Mouse (Mus musculus) right cerebral cortex, postnatal 14 days (tissue): ENCODE measurements around the gene Slc2a10.

Experiments used
- DNase-seq: peaks from one replicate; pipeline ENCODE4 v3.0.0; 2022

Gene Slc2a10

DNA sequence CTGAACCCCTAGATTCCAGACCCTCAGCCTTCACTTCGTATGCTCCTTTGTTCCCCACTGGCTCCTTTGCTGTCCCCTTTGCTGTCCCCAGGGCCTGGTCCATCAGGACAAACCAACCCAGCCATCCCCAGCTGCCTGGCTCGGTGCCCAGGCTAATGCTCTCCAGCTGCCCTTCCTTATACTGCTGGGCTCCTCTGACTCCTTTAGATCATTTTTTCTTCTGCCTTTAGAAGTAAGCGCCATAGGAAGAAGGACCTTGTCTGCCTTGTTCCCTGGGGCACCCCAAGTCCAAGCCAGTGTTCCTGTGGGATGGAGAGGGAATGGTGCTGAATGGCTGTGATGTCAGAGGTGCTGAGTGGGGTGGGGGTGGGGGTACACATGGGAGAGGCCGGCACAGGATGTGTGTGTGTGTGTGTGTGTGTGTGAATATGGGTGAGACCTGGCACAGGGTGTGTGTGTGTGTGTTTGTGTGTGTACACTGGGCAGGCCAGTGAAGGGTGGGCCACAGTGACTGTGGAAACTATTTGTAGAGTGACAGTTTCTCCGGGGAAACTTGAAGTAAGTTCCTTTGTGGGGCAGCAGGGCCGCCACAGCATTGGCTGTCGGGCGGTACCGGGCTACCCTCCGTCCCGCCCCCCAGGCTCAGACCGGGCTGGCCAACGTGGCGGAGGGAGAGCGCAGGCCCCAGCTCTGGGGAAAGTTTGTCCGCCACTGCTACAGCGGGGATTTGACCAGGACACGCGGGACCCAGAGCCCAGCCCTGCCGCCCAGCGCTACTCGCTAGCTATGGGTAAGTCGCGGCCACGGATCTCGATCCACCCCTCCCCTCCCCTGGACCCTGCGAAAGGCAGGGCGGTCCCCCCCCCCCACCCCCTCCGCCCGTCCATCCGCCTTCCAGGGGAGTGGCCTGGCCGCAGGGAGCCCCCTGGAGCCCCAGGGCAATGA is at the start of gene Slc2a10:
Slc2a10 (plus strand) TSS at position 529 of the 945 bp plus-strand sequence.
- DNase-seq, result peak; percentile 41

DNA sequence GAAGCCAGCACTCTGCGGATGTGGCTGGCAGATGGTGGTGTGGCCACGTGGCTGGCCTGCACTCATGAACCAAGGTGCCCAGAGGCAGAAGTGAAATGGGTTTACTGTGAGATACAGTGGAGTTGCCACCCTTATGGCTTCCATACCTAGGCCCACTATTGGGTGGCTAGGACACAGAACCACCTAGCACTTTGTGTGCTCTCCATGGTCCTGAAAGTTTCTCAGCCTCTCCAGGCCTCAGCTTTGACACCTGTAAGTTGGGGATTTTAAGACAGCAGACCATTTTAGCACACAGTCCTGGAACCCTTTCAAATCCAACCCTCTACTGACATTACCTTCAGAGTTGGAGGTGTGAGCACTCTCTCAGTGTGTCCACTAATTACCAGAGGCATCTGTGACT is 46.9 kb upstream of the Slc2a10 start:
- DNase-seq, result no peak

DNA sequence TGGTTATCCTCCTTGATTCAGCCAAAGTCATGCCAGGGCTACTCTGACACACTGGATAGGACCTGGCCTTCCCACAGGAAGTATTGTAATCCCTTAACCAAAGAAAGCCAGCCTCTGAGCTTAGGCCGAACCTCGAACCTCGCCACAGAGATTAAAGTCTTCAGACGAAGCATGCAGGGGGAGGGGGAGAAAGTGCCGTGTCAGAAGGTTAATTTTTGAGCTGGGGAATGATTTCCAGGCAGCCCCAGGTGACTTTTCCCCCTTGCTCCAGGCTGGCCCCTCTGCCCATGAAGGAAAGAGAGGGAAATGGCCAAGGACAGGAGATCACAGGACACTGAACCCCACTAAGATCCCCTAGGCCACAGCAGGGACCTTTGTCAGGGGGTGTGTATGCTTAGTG is 45.4 kb upstream of the Slc2a10 start:
- DNase-seq, result no peak

DNA sequence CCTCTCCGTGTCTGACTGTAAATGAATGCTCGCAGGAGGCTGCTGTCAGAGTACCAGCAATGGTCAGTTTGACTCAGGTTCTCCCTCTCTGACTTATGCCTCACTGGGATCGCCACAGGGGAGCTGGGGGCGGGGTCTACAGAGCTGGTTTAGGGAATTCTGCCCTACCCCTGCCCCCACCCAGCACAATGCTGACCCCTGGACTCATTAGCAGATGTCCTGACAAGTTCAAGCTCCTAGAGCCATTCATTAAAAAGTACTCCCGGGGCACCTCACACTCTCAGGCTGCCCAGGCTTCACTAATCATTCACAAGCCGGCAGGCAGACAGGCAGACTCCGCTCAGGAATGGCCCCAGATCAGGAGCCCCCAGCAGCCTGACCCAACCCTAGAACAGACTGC is 43.9 kb upstream of the Slc2a10 start:
- no peak for DNase-seq

DNA sequence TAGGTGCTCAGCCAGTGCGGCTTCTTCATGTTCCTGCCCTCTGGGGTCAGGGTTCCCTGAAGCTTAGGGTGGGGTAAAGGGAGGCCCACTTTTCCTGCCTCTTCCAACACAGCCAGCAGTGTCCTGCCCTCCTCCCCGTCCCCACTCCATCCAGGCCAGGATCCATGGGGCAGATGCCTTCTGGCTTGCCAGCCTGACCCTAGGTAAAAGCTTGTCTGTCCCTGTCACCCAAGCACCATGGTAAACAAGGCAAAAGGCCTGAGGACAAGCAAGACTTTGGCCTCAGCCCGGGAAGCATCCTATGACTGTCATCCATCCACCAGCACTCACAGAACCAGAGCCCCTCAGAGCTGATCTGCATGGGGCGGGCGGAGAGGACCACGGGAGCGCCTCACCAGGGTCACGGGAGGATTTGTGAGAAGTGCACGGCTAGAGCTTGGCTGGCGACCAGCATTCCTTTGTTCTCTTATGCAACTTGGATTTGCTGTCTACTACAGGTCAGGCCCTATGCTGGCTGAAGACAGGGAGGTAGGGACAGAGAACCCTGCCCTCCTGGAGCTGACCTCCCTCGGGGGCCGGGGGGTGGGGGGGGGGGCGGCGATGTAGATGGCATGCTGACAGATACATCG is 35.6 kb upstream of the Slc2a10 start:
- DNase-seq, result no peak

DNA sequence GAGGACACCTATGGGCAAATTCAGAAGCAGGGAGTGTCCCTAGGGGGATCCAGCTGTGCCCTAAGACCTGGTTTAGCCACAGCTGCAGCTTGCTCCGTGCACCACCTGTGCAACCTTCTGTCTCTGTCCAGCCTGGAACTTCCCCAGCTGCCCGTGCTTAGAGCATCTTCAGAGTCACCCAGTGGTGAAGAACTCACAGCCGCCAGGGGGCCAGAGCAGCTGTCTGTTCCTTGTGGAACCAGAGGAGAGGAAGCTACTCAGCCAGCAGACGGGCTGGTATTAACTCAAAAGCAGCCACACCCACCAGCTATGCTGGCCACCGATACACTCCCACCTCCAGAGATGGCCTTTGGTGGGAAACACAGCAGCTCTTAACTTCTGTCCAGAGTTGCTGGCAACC is 33.4 kb upstream of the Slc2a10 start:
- DNase-seq, result peak; percentile 37

DNA sequence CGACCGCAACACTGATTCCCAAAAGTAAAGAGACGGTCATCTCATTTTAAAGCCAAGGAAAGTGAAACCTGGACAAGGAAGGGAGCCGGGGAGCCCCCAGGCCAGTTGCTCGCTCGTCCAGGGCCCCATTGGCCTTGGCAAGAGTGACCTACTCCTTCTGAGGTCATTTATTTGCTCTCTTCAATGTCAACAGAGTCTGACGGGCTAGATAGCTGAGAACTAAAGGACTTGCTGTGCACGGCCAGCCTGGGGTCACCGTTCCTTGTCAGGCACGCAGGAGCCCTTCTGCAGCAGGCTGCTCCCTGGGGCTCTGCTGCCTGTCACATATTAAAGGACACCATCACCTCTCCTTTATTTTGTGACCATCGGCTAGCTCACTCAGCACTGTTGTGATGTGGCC is 31.6 kb upstream of the Slc2a10 start:
- no peak for DNase-seq

DNA sequence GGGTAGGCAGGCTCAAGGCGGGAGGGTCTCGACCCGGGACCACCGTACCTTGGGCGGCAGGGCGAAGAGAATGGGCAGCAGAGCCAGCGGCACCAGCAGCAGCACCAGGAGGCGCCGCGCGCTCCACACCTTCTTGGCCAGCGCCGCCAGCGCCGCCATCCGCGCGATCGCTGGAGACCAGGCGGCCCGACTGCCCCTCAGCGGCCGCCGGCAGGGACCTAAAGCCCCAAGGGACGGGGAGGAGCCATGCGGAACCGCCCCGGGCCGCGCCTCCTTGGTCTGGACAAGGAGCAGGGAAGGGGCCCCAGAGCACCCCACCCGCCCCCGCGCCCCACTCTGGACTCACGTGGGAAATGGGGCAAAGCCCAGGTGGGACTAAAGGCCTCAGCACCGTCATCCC is 30.6 kb upstream of the Slc2a10 start, which contains the start of gene Slc13a3:
Slc13a3 (minus strand) TSS at position 228 of the 400 bp plus-strand sequence.
- DNase-seq, result no peak

DNA sequence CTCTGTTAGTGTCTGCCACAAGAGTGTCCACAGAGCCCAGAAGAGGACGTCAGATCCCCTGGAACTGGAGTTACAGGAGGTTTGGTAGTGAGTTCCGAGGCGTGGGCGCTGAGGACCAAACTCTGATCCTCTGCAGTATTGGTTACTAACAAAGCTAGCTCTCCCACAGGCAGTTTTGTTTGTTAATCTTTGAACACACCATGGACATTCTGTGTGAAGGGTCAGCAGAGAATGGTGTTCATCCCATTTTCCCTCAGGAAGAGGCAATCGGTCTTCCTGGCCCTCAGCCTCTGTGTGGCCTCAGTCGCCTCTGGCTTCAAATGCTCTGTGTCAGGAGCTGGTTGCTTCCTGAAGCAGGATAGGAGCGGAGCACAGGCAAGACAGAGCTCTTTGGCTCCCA is 28.2 kb upstream of the Slc2a10 start:
- no peak for DNase-seq

DNA sequence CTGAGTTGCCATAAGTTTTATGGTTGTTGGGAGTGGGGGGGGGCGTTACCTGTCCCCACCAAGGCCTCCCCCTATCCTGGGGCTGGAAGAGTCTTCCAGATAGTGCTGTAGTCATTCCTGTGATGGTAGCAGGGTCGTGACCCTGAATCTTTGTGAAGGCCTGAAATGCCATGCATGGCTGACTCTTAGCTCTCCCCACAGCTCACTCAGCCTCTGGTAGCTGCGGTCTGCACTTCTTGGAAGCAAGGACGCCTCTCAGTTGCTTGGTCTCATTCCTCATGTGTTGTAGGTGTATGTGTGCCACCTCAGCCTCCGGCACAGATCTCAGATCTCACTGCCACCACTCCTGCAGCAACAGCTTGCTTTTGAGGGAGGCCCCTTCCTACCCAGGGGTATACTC is 27.7 kb upstream of the Slc2a10 start:
- DNase-seq, result no peak

DNA sequence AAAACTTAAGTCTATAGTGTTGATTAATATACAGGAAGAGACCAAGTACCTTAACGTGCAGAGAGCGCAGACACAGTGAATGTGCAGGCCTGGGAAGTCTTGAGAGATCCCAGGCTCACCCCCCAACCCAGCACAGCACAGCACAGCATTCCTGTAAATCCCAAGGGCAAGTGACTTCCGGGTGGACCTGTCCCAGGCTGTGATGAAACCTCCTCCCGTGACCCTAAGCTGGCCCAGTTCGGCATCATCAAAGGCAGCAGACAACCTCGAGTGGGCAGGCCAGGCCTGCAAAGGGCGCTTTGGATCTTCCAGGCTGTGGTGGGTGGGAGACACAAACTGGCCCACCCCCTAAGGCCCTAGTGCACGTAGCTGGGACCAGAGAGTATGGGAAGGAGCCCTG is 21.6 kb upstream of the Slc2a10 start:
- DNase-seq, result no peak

DNA sequence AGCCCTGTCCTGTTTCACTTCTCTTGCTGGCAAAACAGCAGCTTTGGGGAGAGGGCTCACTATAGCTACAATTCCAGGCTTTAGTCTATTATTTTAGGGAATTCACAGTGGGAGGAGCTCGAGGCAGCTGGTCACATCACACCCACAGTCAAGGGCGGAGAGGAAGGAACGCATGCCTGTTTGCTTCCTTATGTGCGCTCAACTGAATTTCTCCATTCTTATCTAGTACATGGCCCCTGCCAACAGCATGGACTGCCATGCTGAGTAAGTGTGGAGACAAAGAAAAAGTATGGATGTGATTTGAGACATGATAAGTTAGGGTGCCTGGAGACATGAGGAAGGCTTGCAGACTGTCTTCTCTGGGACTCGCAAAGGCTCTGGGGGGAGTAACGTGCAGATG is 19.4 kb upstream of the Slc2a10 start:
- DNase-seq, result no peak

DNA sequence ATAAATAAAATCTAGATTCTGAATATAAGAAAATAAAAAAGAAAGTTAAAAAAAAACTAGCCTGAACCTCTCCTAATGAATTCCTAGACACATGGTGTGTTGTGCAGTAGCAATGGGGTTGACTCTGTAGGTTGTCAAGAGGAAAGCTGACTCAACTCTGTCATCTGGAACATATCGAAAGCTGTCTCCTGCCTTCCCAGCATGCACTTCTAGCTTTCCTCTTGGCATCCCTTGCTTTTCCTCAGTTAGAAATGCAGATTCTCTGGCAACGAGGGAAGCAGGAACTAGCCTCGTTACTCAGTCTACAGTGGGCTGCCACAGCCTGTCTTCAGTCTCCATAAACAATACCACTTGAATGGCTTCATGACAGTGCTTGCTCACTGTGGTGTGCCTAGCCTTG is 17.8 kb upstream of the Slc2a10 start:
- no peak for DNase-seq

DNA sequence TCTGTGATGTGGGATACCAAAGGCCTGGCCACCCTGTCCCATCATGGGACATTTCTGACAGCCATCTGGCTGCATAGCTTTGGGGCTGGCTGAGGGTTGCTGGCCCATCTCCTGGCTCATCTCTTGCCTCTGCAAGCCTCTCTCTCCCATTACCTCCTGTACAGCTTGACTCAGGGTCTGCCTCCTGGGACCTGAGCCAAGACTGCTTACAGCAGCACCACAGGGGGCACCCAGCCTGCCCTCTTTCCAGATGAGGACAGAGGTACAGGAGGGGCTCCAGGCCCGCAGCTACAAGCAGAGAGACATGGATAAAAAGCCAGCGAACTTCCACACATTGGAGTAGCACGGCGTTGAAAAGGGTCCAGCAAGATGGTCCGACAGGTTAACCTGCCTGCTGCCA is 17.2 kb upstream of the Slc2a10 start:
- DNase-seq, result no peak

DNA sequence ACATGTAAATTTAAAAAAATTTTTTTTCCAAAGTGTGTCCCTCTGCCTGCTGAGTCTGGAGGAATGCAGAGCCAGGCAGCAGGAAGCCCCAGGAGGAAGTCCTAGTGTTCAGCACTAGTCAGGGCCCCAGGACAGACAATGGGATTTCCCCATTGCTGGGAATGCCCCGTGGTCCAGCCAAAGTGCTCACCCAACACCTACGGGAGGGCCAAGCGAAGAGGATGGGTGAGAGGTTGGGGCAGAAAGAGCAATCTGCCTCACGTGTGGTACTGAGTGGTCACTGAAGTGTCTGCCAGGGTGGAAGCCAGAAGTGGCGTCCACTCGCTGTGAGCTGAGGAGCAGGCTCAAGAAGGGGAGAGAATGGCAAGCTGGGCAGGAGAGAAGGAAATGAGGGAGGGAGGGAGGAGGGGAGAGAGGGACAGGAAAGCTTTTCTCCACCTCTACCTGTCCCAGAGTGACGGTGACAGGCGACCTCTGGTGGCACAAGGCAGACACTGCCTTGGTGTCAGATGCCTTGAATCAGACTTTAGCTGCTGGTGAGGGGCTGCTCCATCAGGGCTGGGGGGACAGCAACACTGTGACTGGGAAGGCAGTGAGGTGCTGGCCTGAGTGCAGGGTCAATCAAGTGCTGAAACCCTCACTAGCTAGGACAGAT is 16.6 kb upstream of the Slc2a10 start:
- DNase-seq, result peak; percentile 69

DNA sequence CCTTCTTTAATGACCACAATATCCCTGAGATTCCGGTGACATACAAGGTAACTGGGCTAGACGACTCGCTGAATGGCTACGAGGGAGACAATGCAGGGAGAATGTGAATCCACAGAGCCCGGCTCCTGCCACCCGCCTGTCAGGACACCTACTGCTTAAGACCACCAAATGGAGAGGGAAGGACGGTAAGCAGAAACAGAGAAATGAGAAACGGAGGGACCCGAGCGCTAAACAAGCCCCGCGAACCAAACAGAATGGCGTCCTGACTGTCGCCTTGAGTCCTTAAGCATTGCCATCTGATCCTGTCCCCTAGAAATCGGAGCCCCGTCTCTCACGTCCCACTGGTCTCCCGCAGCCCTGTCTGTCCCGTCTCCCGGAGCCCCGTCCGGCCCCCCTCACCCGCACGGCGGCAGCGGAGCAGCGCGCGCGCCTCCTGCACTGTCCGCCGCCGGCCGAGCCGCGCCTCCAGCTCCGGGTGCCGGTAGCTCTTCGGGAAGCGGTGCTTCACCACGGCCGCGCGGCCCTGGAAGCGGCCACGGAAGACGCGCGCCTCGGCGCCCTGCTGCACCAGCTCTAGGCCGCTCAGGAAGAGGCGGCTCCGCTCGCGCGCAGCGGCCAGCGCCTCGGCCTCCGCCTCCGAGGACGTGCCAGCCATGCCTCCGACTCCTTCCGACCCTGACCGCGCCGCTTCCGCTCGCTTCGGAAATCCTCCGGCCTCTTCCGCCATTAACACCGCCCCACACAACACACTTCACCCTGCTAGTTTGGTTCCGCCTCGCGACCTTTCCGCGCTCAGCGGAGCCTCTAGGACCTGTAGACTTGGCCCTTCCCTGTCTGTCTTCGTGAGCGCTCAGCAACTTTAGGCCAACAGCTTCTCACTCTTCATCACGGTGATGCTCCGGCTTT is 10.7 kb upstream of the Slc2a10 start, which contains the start of gene Trp53rka:
Trp53rka (minus strand) TSS at position 677 of the 906 bp plus-strand sequence.
- peak; percentile 79 for DNase-seq

DNA sequence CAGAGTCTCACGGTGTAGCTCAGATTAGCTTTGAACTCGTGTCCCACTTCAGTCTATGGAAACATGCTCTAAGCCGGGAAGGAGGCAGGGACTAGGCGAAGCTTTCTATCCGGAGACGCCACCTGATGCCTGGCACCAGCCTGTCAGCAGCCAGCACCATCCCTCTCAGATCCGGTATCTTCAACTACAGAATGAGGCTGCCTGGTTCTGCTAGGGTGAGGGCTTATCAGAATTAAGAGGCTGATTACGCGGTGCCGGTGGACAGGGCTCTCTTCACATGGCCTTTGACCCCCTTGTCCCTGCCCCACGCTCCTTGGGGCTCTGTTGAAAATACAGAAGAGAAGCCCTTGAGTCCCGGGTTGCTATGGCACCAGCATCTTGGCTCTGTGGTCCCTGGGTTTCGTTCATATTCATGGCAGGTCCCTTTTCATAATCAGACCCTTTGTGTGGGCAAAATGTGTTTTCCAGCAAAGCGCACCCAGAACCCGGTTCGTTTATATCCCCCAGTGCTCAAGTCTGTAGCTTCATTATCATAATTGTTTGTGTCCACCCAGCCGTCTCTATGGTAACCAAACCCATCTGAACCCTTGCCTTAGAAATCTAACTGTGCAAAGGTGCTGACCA is 9.9 kb upstream of the Slc2a10 start:
- DNase-seq, result peak; percentile 26

DNA sequence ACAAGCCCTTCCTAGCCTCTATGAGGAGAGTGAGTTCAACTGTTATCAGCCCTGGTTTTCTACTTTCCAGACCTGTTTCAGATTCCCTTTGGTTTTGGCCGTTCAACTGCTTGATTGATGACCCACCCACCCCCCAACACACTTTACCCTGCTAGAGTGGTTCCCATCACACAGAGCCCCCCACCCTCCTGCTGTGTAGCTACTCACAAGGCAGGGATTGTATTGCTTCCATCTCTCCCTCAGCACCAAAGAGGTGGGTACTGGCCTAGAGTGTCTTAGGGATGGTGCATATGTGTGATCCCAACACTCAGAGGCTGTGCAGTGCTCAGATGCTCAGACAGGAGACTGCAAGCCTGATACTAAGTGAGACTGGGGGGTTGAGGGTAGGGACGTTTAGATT is 9.1 kb upstream of the Slc2a10 start:
- no peak for DNase-seq

DNA sequence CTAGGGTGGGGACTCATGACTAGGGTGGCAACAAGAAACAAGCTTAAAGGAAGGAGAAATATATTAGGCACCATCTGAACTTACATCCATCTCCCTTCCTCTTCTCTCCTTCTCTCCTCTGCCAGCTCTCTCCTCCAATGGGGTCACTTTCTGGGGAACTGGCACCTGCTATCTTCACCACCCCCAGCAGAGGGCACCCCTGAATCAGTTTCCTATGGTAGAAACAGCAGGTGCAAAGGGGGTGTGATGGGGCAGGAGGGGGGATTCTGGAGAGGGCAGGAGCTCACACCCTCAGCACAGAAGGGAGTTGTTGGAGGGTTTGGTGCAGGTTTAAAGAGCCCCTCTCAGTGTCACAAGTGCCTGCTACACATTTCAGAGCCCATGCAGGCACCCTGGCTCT is 7.3 kb upstream of the Slc2a10 start:
- peak; percentile 70 for DNase-seq

DNA sequence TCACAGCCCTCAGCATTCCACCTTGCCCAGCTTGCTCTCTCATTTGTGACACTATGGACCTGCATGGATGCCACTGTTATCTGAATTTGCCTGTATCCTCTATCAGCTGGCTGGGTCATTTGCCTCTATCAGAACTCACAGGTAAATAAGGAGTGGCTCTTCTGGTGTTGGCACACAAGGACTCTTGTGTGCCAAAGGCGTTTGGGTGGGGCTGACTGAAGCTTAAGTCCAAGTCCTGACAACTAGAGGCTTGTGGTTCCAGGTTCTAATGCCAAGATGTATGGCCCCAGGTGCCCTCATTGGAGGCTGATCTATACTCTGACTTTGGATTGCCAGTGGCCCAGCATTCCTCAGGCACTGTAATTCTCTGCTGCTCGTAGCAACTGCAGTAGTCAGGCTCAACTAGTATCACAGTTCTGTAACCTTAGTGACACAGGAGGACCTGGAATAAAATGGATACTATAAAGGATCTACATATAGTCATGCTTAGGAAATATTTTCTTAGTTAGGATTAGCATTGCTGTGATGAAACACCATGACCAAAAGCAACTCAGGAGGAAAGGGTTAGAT is 5.8 kb upstream of the Slc2a10 start:
- no peak for DNase-seq

DNA sequence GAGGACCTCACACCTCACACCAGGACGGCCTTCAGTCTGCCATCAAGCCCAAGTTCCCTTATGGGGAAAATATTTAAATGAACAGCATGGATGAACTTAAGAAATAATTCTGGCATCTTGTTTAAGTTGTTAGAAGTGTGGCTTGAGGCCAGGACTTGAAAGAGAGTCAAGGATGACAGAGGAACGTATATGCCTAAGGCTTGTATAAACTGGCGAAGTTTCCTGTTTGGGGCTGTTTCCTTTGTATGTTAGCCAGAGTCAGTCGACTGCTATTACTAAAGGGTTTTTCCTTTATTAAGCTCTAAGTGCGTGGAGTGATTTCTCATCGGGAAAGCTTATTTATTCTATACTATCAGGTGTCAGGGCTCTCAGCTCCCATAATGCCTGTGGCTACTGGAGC is 4.8 kb upstream of the Slc2a10 start:
- no peak for DNase-seq

DNA sequence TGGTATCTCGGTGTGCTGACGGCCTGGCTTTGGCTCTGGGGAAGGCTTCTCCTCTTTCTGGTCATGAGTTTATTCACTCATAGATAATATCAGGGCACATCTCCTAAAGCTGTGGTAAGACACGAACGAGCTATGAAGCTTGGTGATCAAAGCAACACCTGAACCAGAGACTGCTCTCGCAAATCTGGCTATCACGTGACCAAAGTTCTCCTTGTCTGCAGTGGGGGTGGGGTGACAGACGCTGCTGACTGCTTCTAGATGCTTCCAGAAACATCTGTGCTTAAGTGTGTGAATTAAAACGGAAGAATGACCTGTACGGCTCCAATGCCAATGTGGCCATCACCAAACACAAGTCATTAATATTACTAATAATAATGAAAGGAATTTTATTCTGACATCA is 6.1 kb downstream of the Slc2a10 start:
- no peak for DNase-seq
